Mouse (Mus musculus) ES-E14 (cell line): ENCODE measurements around the gene Foxd1. TPM values are rescaled to one million over a fixed set of nuclear protein-coding genes. Genes with fewer than 3 reads are reported as not detected.
A peak's percentile ranks its signal among the peaks of the same experiment; 100 is the strongest.

ENCODE experiments used
- DNase-seq: peaks from one replicate; pipeline ENCODE4 v3.0.0-alpha.2; 2013; ENCODE audit warnings: low read depth, low spot score
- H3K27ac ChIP-seq: 2 replicates; pipeline ENCODE4 v1.5.1; 2012; ENCODE audit warnings: low read depth, mild to moderate bottlenecking, low read length, moderate library complexity, mixed read lengths; ENCODE audit not compliant: poor library complexity, insufficient read depth, severe bottlenecking
- H3K36me3 ChIP-seq: 2 replicates; pipeline ENCODE4 v1.6.1; 2012; ENCODE audit warnings: mild to moderate bottlenecking, low read length, moderate library complexity, mixed read lengths; ENCODE audit not compliant: control insufficient read depth, poor library complexity, insufficient read depth, severe bottlenecking
- H3K4me1 ChIP-seq, 2 experiments: fragments of 150-350 bp in 1 of 2; sonication (generic) in 1 of 2; 2 replicates each; pipeline ENCODE4 v1.6.1; 2012; ENCODE audit warnings: low read length in 2 of 2, mild to moderate bottlenecking in 1 of 2, mixed read lengths in 1 of 2; ENCODE audit not compliant: control insufficient read depth in 2 of 2, insufficient read depth in 2 of 2, poor library complexity in 1 of 2
- H3K4me3 ChIP-seq, 2 experiments: fragments of 150-350 bp in 1 of 2; sonication (generic) in 1 of 2; 2 replicates each; pipeline ENCODE4 v1.5.1; 2012; ENCODE audit warnings: low read length in 2 of 2, low read depth in 1 of 2, mild to moderate bottlenecking in 1 of 2, mixed read lengths in 1 of 2; ENCODE audit not compliant: insufficient read depth in 1 of 2, poor library complexity in 1 of 2, severe bottlenecking in 1 of 2
- H3K9ac ChIP-seq: 2 replicates; pipeline ENCODE4 v1.6.1; 2012; ENCODE audit warnings: low read depth, mild to moderate bottlenecking, low read length, mixed read lengths; ENCODE audit not compliant: poor library complexity, insufficient read depth, severe bottlenecking
- H3K9me3 ChIP-seq: fragments of 150-350 bp; sonication (generic); 2 replicates; pipeline ENCODE4 v1.6.1; 2012; ENCODE audit warnings: low read depth, mild to moderate bottlenecking, low read length; ENCODE audit not compliant: control insufficient read depth, insufficient read depth
- CHD2 ChIP-seq: IDR thresholded peaks from 2 replicates; pipeline ENCODE4 v1.6.1; 2014; ENCODE audit warnings: mild to moderate bottlenecking, low read depth, low read length, inconsistent platforms
- HCFC1 ChIP-seq: IDR thresholded peaks from 2 replicates; pipeline ENCODE4 v1.6.1; 2012; ENCODE audit warnings: low read length, inconsistent platforms, borderline replicate concordance; ENCODE audit not compliant: insufficient read depth
- MAFK ChIP-seq: IDR thresholded peaks from 2 replicates; pipeline ENCODE4 v1.6.1; 2014; ENCODE audit warnings: mild to moderate bottlenecking, low read depth, low read length, inconsistent platforms; ENCODE audit not compliant: insufficient read depth
- ZC3H11A ChIP-seq: IDR thresholded peaks from 2 replicates; pipeline ENCODE4 v1.6.1; 2012; ENCODE audit warnings: low read depth, mild to moderate bottlenecking, inconsistent platforms, low read length, borderline replicate concordance
- ZNF384 ChIP-seq: IDR thresholded peaks from 2 replicates; pipeline ENCODE4 v1.6.1; 2012; ENCODE audit warnings: low read depth, low read length, inconsistent platforms
- in situ Hi-C, 2 experiments: fragments of 600-800 bp; cut with MboI; formaldehyde crosslinking; loops; one replicate each; pipeline ENCODE4 v1.15.1; 2025; ENCODE audit warnings: low sequenced_read_pairs in 2 of 2, inconsistent platforms in 1 of 2; ENCODE audit not compliant: unreplicated experiment in 2 of 2
- total RNA-seq: library from RNA; depleted of rRNA; stranded (reverse); fragments of 300-350 nt; gene quantifications from 2 replicates; pipeline ENCODE4 v1.2.3, GENCODE M21; 2012

Gene Foxd1
- total RNA-seq, 1 experiment: 0.22 TPM

DNA sequence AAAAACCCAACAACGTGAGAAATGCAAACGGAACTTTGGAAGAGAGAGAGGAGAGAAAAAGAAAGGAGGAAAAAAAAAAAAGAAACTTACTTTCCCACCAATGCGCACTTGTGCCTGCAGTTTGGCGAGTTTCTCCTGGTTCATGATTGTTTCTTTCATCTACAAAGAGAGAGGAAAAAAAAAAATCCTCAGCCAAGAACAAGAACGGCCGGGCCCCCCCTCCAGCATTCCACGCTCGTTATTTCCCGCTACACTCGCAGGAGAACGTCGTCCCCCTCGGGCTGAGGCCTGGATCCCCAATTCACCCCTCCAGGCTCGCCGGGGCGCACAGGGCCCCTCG, 37.9 kb upstream of the Foxd1 start:
- Histone ChIP-seq H3K9me3 (no peaks in the 10 kb centered on the region), H3K9ac (peak overlapping the region; percentile 97), H3K36me3 (peaks cover 21% of the 10 kb centered on the region), H3K4me3 (peak overlapping the region; percentile 87 to 94), H3K4me1 (peaks cover 2 to 11% of the 10 kb centered on the region in 2 experiments; a peak in 1 of 4 replicates), H3K27ac (peak overlapping the region; percentile 83)
- no peak for DNase-seq
- TF ChIP-seq MAFK (no peak), ZNF384 (peak; percentile 84)
- in situ Hi-C loops: no loop called here

GRCm38 (mm10) chr13:98316480-98317245, 37.4 kb upstream of the Foxd1 start, which contains the start of gene Btf3:
Btf3 (minus strand) TSS chr13:98317006.
- TF ChIP-seq MAFK (no peak), CHD2 (no peak), HCFC1 (0 out of 2 replicates have a peak, but pooled peaks have one; percentile 31), ZC3H11A (no peak), ZNF384 (no peak)
- Histone ChIP-seq H3K9ac (peak within 1 kb of the TSS; percentile 97), H3K9me3 (no peaks in the 10 kb centered on the region), H3K36me3 (peaks cover 16% of the 10 kb centered on the region), H3K27ac (peak within 1 kb of the TSS; percentile 83), H3K4me1 (peaks cover 2 to 11% of the 10 kb centered on the region in 2 experiments; a peak in 1 of 4 replicates), H3K4me3 (peak within 1 kb of the TSS; percentile 87 to 94)
- in situ Hi-C loops: no loop called here
- peak; percentile 80 for DNase-seq

DNA sequence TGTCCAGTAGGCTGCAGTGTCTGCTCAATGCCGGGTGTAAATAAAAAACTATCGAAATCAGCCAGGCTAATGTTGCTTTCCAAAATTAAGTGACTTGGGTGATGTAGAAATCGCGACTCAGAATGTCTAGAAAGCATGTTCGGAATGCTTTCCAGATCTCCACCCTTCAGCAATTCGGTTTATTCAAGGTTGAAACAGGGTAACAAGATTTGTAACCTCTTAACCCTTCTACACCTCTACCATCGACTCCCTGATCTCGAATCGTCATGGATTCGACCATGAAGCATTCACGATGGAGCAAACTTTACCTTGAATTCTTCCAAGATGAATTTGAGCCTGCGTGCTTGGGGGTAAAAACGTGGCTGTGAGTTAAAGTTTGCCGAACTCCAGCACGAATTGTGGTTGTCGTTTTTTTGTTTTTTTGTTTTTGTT, 36.8 kb upstream of the Foxd1 start:
- in situ Hi-C loops: no loop called here
- no peak for DNase-seq

DNA sequence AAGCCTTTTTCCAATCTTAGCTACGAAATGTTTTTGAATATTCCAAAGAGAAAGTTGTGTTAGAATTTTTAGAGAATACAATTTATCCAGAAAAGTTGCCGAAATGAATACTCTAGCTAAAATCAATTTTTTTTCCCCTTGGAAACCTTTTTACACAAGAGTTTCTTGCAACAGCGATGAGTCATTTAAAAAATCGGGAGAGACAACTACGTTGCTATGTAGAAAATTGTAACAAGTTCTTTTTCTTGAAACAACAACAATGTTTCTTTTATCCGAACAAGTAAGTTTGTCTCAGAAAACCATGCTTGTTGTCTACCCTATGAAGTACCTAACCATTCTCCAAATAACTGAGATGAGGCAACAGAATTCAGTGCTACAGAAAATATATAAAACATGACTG, 36.1 kb upstream of the Foxd1 start:
- in situ Hi-C loops: no loop called here
- Histone ChIP-seq H3K27ac (no peak overlapping the region), H3K36me3 (peaks cover 7% of the 10 kb centered on the region), H3K4me1 (peaks cover 0 to 10% of the 10 kb centered on the region in 2 experiments; a peak in 1 of 4 replicates), H3K9me3 (no peaks in the 10 kb centered on the region), H3K9ac (no peak overlapping the region), H3K4me3 (peak overlapping the region in 1 of 2 experiments; percentile 87; a peak in 2 of 4 replicates)
- DNase-seq: no peak
- TF ChIP-seq CHD2: no peak
- no peak for TF ChIP-seq MAFK
- no peak for TF ChIP-seq ZNF384
- no peak for TF ChIP-seq HCFC1
- no peak for TF ChIP-seq ZC3H11A

More for the DNA sequence above, 36.8 kb upstream of the Foxd1 start:
- peak overlapping the region; percentile 87 to 94 for H3K4me3 ChIP-seq
- peak overlapping the region; percentile 58; the same call in 1 of the 2 replicates for H3K27ac ChIP-seq
- peaks cover 0 to 11% of the 10 kb centered on the region in 2 experiments; a peak in 1 of 4 replicates for H3K4me1 ChIP-seq
- H3K9me3 ChIP-seq: no peaks in the 10 kb centered on the region
- peaks cover 12% of the 10 kb centered on the region for H3K36me3 ChIP-seq
- TF ChIP-seq ZNF384: no peak
- no peak for TF ChIP-seq ZC3H11A
- no peak for TF ChIP-seq HCFC1
- no peak for TF ChIP-seq CHD2
- no peak for TF ChIP-seq MAFK
- H3K9ac ChIP-seq: peak overlapping the region; percentile 82
